Mouse (Mus musculus) G1E (cell line): ENCODE results near the gene Jade1.

Source experiments
- CTCF ChIP-seq: IDR thresholded peaks from 2 replicates; pipeline ENCODE4 v1.5.1; 2012; ENCODE audit warnings: low read depth, low read length, inconsistent platforms, mixed read lengths
- GATA1 ChIP-seq: IDR thresholded peaks from 2 replicates; pipeline ENCODE4 v1.6.1; 2012; ENCODE audit warnings: borderline replicate concordance, low read length, inconsistent platforms, mixed read lengths

DNA sequence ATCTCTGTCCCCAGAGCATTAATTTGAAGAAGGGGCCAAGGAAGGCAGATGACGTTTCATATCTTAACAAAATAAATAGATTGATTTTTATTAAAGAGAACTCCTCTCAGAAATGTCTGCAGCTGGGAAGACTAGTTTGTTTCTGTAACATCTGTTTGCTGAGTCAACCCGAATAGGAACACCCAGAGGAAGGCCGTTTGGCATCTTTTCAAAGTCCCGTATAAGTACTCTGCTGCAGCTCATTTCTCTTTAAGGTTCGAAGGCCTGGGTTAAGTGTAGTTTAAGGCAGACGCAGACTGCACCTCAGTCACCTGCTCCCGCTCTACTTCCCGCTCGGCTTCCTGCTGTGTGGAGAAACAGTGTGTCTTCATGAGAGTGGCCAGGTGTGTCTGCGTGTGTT is 47.4 kb downstream of the Jade1 start:
- TF ChIP-seq CTCF (no peak), GATA1 (no peak)
